Mouse (Mus musculus) G1E (cell line): ENCODE measurements around the gene Mrgpra1. TPM values are rescaled to one million over a fixed set of nuclear protein-coding genes. Genes with fewer than 3 reads are reported as not detected.
"Not testable (repeated sequence)": the region's sequence is repeated elsewhere in the genome, so short reads cannot be mapped to it uniquely, and the experiment has no call there.

Experiments used
- ATAC-seq: 2 replicates; pipeline ENCODE4 v1.8.0; 2016; ENCODE audit warnings: mild to moderate bottlenecking; ENCODE audit not compliant: insufficient number of reproducible peaks, poor library complexity, low FRiP score, severe bottlenecking; ENCODE audit errors: extremely low read depth
- DNase-seq: peaks from one replicate; pipeline ENCODE4 v3.0.0; 2012; ENCODE audit warnings: low spot score
- H3K27me3 ChIP-seq: 2 replicates; pipeline ENCODE4 v1.6.1; 2012; ENCODE audit warnings: mild to moderate bottlenecking, low read length, inconsistent platforms; ENCODE audit not compliant: insufficient read depth
- H3K36me3 ChIP-seq: replicated peaks from 2 replicates; pipeline ENCODE3; 2012; ENCODE audit warnings: mild to moderate bottlenecking, inconsistent platforms
- H3K4me1 ChIP-seq: 2 replicates; pipeline ENCODE4 v1.6.1; 2012; ENCODE audit warnings: low read depth, low read length, inconsistent platforms, mixed read lengths; ENCODE audit not compliant: insufficient read depth
- H3K4me3 ChIP-seq: 2 replicates; pipeline ENCODE4 v1.5.1; 2012; ENCODE audit warnings: low read depth, mild to moderate bottlenecking, inconsistent platforms, low read length, moderate library complexity, mixed read lengths
- H3K9me3 ChIP-seq: replicated peaks from 2 replicates; pipeline ENCODE4 v1.6.1; 2012; ENCODE audit warnings: inconsistent platforms
- CTCF ChIP-seq: IDR thresholded peaks from 2 replicates; pipeline ENCODE4 v1.5.1; 2012; ENCODE audit warnings: low read depth, low read length, inconsistent platforms, mixed read lengths
- GATA1 ChIP-seq: IDR thresholded peaks from 2 replicates; pipeline ENCODE4 v1.6.1; 2012; ENCODE audit warnings: borderline replicate concordance, low read length, inconsistent platforms, mixed read lengths
- GATA2 ChIP-seq: IDR thresholded peaks from 2 replicates; pipeline ENCODE4 v1.6.1; 2012; ENCODE audit warnings: low read depth, low read length, inconsistent platforms, borderline replicate concordance
- POLR2AphosphoS5 ChIP-seq: IDR thresholded peaks from 2 replicates; pipeline ENCODE4 v1.6.1; 2012; ENCODE audit warnings: low read depth, low read length, inconsistent platforms; ENCODE audit not compliant: insufficient replicate concordance
- TAL1 ChIP-seq: conservative IDR thresholded peaks from 2 replicates; pipeline ENCODE4 v1.6.1; 2012; ENCODE audit warnings: low read depth, low read length, inconsistent platforms, mixed read lengths
- polyA plus RNA-seq: library from polyadenylated mRNA; stranded (reverse); fragments of >175 nt; gene quantifications from 2 replicates; pipeline ENCODE4 v1.2.3, GENCODE M21; 2012
- total RNA-seq, 2 experiments: library from RNA; stranded (forward) in 1 of 2; stranded (reverse) in 1 of 2; fragments of 200-1000 nt in 1 of 2; fragments of >200 nt in 1 of 2; fragmentation: Nextera tagmentation in 1 of 2; gene quantifications; 2 replicates each; pipeline ENCODE4 v1.2.3; 2014 to 2017

Mrgpra1 gene
- total RNA-seq (2014; fragmentation: Nextera tagmentation): not detected in 2 replicates
- 0.27 TPM in 1 of 2 replicates, not detected in the other for total RNA-seq (2017)
- not detected in 2 replicates for polyA plus RNA-seq

- TF ChIP-seq GATA2 (no peak), TAL1 (no peak), GATA1 (no peak), POLR2AphosphoS5 (no peak), CTCF (no peak)
- no peaks in the 10 kb centered on the region for H3K36me3 ChIP-seq
- ATAC-seq: no peak
- peaks cover 18% of the 10 kb centered on the region for H3K9me3 ChIP-seq
- H3K4me1 ChIP-seq: no peaks in the 10 kb centered on the region
- no peak for DNase-seq
- H3K4me3 ChIP-seq: no peak within 1 kb of the TSS
- H3K27me3 ChIP-seq: no peaks in the 10 kb centered on the region
Measured at GRCm38 (mm10) chr7:47354140-47354539, at the start of gene Mrgpra1. Mrgpra1 (minus strand) TSS chr7:47354240.

GRCm38 (mm10) chr7:47401125-47401524 lies 47.1 kb upstream of the Mrgpra1 start:
- TF ChIP-seq TAL1 (no peak), POLR2AphosphoS5 (no peak), GATA1 (no peak), CTCF (no peak), GATA2 (no peak)

GRCm38 (mm10) chr7:47348421-47348820 lies 5.6 kb downstream of the Mrgpra1 start:
- no peaks in the 10 kb centered on the region for H3K36me3 ChIP-seq
- no peaks in the 10 kb centered on the region for H3K4me1 ChIP-seq
- H3K9me3 ChIP-seq: peaks cover 21% of the 10 kb centered on the region
- DNase-seq (no peak), ATAC-seq (no peak)
- H3K4me3 ChIP-seq: no peak overlapping the region
- TF ChIP-seq GATA1 (no peak), GATA2 (no peak), POLR2AphosphoS5 (no peak), CTCF (no peak), TAL1 (no peak)
- no peaks in the 10 kb centered on the region for H3K27me3 ChIP-seq

More at GRCm38 (mm10) chr7:47401125-47401524, 47.1 kb upstream of the Mrgpra1 start:
- Histone ChIP-seq H3K4me1 (no peaks in the 10 kb centered on the region), H3K4me3 (no peak overlapping the region), H3K9me3 (no peaks in the 10 kb centered on the region), H3K27me3 (no peaks in the 10 kb centered on the region), H3K36me3 (no peaks in the 10 kb centered on the region)
- ATAC-seq (no peak), DNase-seq (no peak)

- H3K36me3 ChIP-seq: no peaks in the 10 kb centered on the region
- DNase-seq (no peak), ATAC-seq (no peak)
- H3K27me3 ChIP-seq: no peaks in the 10 kb centered on the region
- H3K9me3 ChIP-seq: peaks cover 21% of the 10 kb centered on the region
- no peaks in the 10 kb centered on the region for H3K4me1 ChIP-seq
- TF ChIP-seq GATA1 (no peak), GATA2 (no peak), POLR2AphosphoS5 (no peak), TAL1 (no peak), CTCF (no peak)
- no peak overlapping the region for H3K4me3 ChIP-seq
Measured at GRCm38 (mm10) chr7:47345905-47346478, 8.0 kb downstream of the Mrgpra1 start.

- not testable (repeated sequence) for H3K27me3 ChIP-seq, H3K9me3 ChIP-seq, H3K36me3 ChIP-seq, ATAC-seq, H3K4me1 ChIP-seq, DNase-seq, H3K4me3 ChIP-seq
Measured at GRCm38 (mm10) chr7:47341887-47342286, 12.2 kb downstream of the Mrgpra1 start.

- H3K4me3 ChIP-seq, H3K27me3 ChIP-seq, ATAC-seq, H3K36me3 ChIP-seq, DNase-seq, H3K9me3 ChIP-seq, H3K4me1 ChIP-seq: not testable (repeated sequence)
Measured at GRCm38 (mm10) chr7:47341389-47341788, 12.7 kb downstream of the Mrgpra1 start.

GRCm38 (mm10) chr7:47318299-47318698 lies 35.7 kb downstream of the Mrgpra1 start:
- Histone ChIP-seq H3K4me3 (no peak overlapping the region), H3K36me3 (no peaks in the 10 kb centered on the region), H3K9me3 (peaks cover 4% of the 10 kb centered on the region), H3K27me3 (no peaks in the 10 kb centered on the region), H3K4me1 (no peaks in the 10 kb centered on the region)
- ATAC-seq (no peak), DNase-seq (no peak)
- no peak for TF ChIP-seq GATA1
- TF ChIP-seq TAL1: no peak
- no peak for TF ChIP-seq GATA2
- no peak for TF ChIP-seq CTCF
- TF ChIP-seq POLR2AphosphoS5: no peak
